Mouse (Mus musculus): Measurements from ENCODE around the gene Rassf5.

Gene Rassf5

GRCm38 (mm10) chr1:131245089-131245856, at the start of gene Rassf5:
Gene Rassf5 (minus strand): TSS chr1:131245258.
- DNase-seq (ENCODE audit: low spot score) = peak; percentile 8

- peak; percentile 40 for DNase-seq (ENCODE audit: low spot score)
Observed at GRCm38 (mm10) chr1:131293922-131294250, 48.8 kb upstream of the Rassf5 start.

GRCm38 (mm10) chr1:131293221-131293921, 48.3 kb upstream of the Rassf5 start:
- DNase-seq (ENCODE audit: low spot score) = no peak

GRCm38 (mm10) chr1:131290648-131291047, 45.6 kb upstream of the Rassf5 start:
- DNase-seq (ENCODE audit: low spot score) = peak; percentile 63

GRCm38 (mm10) chr1:131288938-131289337, 43.9 kb upstream of the Rassf5 start:
- no peak for DNase-seq (ENCODE audit: low spot score)

GRCm38 (mm10) chr1:131287267-131287666, 42.2 kb upstream of the Rassf5 start:
- DNase-seq (ENCODE audit: low spot score) = no peak

GRCm38 (mm10) chr1:131286803-131287202, 41.7 kb upstream of the Rassf5 start:
- DNase-seq (ENCODE audit: low spot score) = no peak

GRCm38 (mm10) chr1:131284616-131285015, 39.6 kb upstream of the Rassf5 start:
- no peak for DNase-seq (ENCODE audit: low spot score)

GRCm38 (mm10) chr1:131284167-131284566, 39.1 kb upstream of the Rassf5 start:
- DNase-seq (ENCODE audit: low spot score) = no peak

GRCm38 (mm10) chr1:131281731-131282130, 36.7 kb upstream of the Rassf5 start:
- DNase-seq (ENCODE audit: low spot score) = no peak

- DNase-seq (ENCODE audit: low spot score) = no peak
Observed at GRCm38 (mm10) chr1:131280280-131280679, 35.2 kb upstream of the Rassf5 start.

GRCm38 (mm10) chr1:131279456-131279776, 34.4 kb upstream of the Rassf5 start, which contains the start of gene Ikbke:
Gene Ikbke (minus strand): TSS chr1:131279606.
- DNase-seq (ENCODE audit: low spot score) = no peak

GRCm38 (mm10) chr1:131278606-131279455, 33.8 kb upstream of the Rassf5 start:
- DNase-seq (ENCODE audit: low spot score) = no peak

- DNase-seq (ENCODE audit: low spot score) = no peak
Observed at GRCm38 (mm10) chr1:131276831-131277230, 31.8 kb upstream of the Rassf5 start.

GRCm38 (mm10) chr1:131275577-131275976, 30.5 kb upstream of the Rassf5 start:
- DNase-seq (ENCODE audit: low spot score) = no peak

- DNase-seq (ENCODE audit: low spot score) = no peak
Observed at GRCm38 (mm10) chr1:131274725-131275539, 29.9 kb upstream of the Rassf5 start.

- peak; percentile 61 for DNase-seq (ENCODE audit: low spot score)
Observed at GRCm38 (mm10) chr1:131269797-131270578, 24.9 kb upstream of the Rassf5 start.

- no peak for DNase-seq (ENCODE audit: low spot score)
Observed at GRCm38 (mm10) chr1:131268776-131269175, 23.7 kb upstream of the Rassf5 start.

GRCm38 (mm10) chr1:131263905-131264304, 18.8 kb upstream of the Rassf5 start:
- no peak for DNase-seq (ENCODE audit: low spot score)

- DNase-seq (ENCODE audit: low spot score) = no peak
Observed at GRCm38 (mm10) chr1:131260309-131260656, 15.2 kb upstream of the Rassf5 start.

All from layer of hippocampus, adult 9-10 months (tissue).